Mouse (Mus musculus) gastrocnemius, postnatal 10 days (tissue): ENCODE measurements around the gene Dmpk. TPM values are rescaled to one million over a fixed set of nuclear protein-coding genes. Genes with fewer than 3 reads are reported as not detected.
"Not testable (repeated sequence)": the region's sequence is repeated elsewhere in the genome, so short reads cannot be mapped to it uniquely, and the experiment has no call there.

Experiments used
- DNase-seq: peaks from one replicate; pipeline ENCODE4 v3.0.0; 2021; ENCODE audit warnings: mixed read lengths
- long read RNA-seq, 2 experiments: library from polyadenylated mRNA; stranded (forward); transcript quantifications; one replicate each; pipeline ENCODE4 v2.0.0; 2021
- total RNA-seq, 2 experiments: library from RNA; stranded (reverse); gene quantifications; 2 replicates each; pipeline ENCODE4 v1.2.3; 2021

Gene Dmpk
- total RNA-seq: 100 to 1,000 TPM; 256 to 267 TPM
- long read RNA-seq, experiment 1, transcript Dmpk-203 (16 exons, 2,591 nt): minor isoform, 7 of 377 reads
- long read RNA-seq, experiment 1, transcript Dmpk-201 (15 exons, 2,761 nt): major isoform, 80 of 377 reads
- long read RNA-seq, experiment 1, partial matches to known transcripts: 37 of 377 reads
- long read RNA-seq, experiment 1, other reads (novel, unspliced or antisense): 246 of 377 reads
- long read RNA-seq, experiment 2, transcript Dmpk-201 (15 exons, 2,761 nt): major isoform, 109 of 399 reads
- long read RNA-seq, experiment 2, partial matches to known transcripts: 41 of 399 reads
- long read RNA-seq, experiment 2, other reads (novel, unspliced or antisense): 242 of 399 reads

GRCm38 (mm10) chr7:19083701-19084100 lies at the start of gene Dmpk:
Gene Dmpk (plus strand): TSS chr7:19083849.
- peak; percentile 62 for DNase-seq

- no peak for DNase-seq
Measured at GRCm38 (mm10) chr7:19044616-19045015, 39.0 kb upstream of the Dmpk start.

GRCm38 (mm10) chr7:19046286-19047069 lies 37.2 kb upstream of the Dmpk start:
- DNase-seq: peak; percentile 44

- DNase-seq: no peak
Measured at GRCm38 (mm10) chr7:19048006-19048527, 35.6 kb upstream of the Dmpk start.

GRCm38 (mm10) chr7:19049252-19049651 lies 34.4 kb upstream of the Dmpk start:
- no peak for DNase-seq

- DNase-seq: no peak
Measured at GRCm38 (mm10) chr7:19050172-19050571, 33.5 kb upstream of the Dmpk start.

GRCm38 (mm10) chr7:19051161-19051560 lies 32.5 kb upstream of the Dmpk start:
- DNase-seq: no peak

GRCm38 (mm10) chr7:19052345-19053135 lies 31.1 kb upstream of the Dmpk start:
- DNase-seq: no peak

- no peak for DNase-seq
Measured at GRCm38 (mm10) chr7:19053136-19053532, 30.5 kb upstream of the Dmpk start.

GRCm38 (mm10) chr7:19054047-19054776 lies 29.4 kb upstream of the Dmpk start, which contains the start of gene Rsph6a:
Gene Rsph6a (plus strand): TSS chr7:19054690.
- DNase-seq: peak; percentile 66

- DNase-seq: no peak
Measured at GRCm38 (mm10) chr7:19054777-19055076, 28.9 kb upstream of the Dmpk start.

GRCm38 (mm10) chr7:19055108-19055507 lies 28.5 kb upstream of the Dmpk start:
- no peak for DNase-seq

GRCm38 (mm10) chr7:19057405-19057804 lies 26.2 kb upstream of the Dmpk start:
- DNase-seq: no peak

- DNase-seq: no peak
Measured at GRCm38 (mm10) chr7:19065896-19066295, 17.8 kb upstream of the Dmpk start.

- DNase-seq: no peak
Measured at GRCm38 (mm10) chr7:19067063-19067462, 16.6 kb upstream of the Dmpk start.

GRCm38 (mm10) chr7:19067935-19068334 lies 15.7 kb upstream of the Dmpk start:
- DNase-seq: no peak

- DNase-seq: peak; percentile 77
Measured at GRCm38 (mm10) chr7:19068707-19069106, 14.9 kb upstream of the Dmpk start.

GRCm38 (mm10) chr7:19069500-19069899 lies 14.1 kb upstream of the Dmpk start:
- DNase-seq: no peak

GRCm38 (mm10) chr7:19071024-19071423 lies 12.6 kb upstream of the Dmpk start:
- DNase-seq: not testable (repeated sequence)

GRCm38 (mm10) chr7:19073504-19073903 lies 10.1 kb upstream of the Dmpk start:
- DNase-seq: no peak

- no peak for DNase-seq
Measured at GRCm38 (mm10) chr7:19074494-19074893, 9.2 kb upstream of the Dmpk start.

- DNase-seq: no peak
Measured at GRCm38 (mm10) chr7:19075231-19075630, 8.4 kb upstream of the Dmpk start.
